Mouse (Mus musculus) layer of hippocampus, postnatal 10 days (tissue): Measurements from ENCODE around the gene Clec5a. TPM values are rescaled to one million over a fixed set of nuclear protein-coding genes. Genes with fewer than 3 reads are reported as not detected.
"Not testable (repeated sequence)": the region's sequence is repeated elsewhere in the genome, so short reads cannot be mapped to it uniquely, and the experiment has no call there.

ENCODE experiments used
- DNase-seq, 2 experiments: peaks; one replicate each; pipeline ENCODE4 v3.0.0; 2021; ENCODE audit warnings: low spot score in 2 of 2
- long read RNA-seq: library from polyadenylated mRNA; stranded (forward); transcript quantifications from one replicate; pipeline ENCODE4 v2.0.0, GENCODE M21; 2023
- total RNA-seq, 2 experiments: library from RNA; stranded (reverse); gene quantifications; 2 replicates each; pipeline ENCODE4 v1.2.3; 2021

The Clec5a gene
- under 1 TPM in 1 of 2 experiments, not detected in 1; 0.39 TPM for total RNA-seq
- long read RNA-seq = 0 reads

- DNase-seq = no peak
Observed at GRCm38 (mm10) chr6:40585645-40586044, at the start of gene Clec5a. Clec5a (minus strand) TSS chr6:40585821.

- no peak for DNase-seq
Observed at GRCm38 (mm10) chr6:40634640-40635071, 49.0 kb upstream of the Clec5a start.

GRCm38 (mm10) chr6:40628406-40629000 lies 42.9 kb upstream of the Clec5a start, which contains the start of gene Mgam:
Mgam (plus strand) TSS chr6:40628831.
- DNase-seq = no peak

GRCm38 (mm10) chr6:40626111-40626510 lies 40.5 kb upstream of the Clec5a start:
- DNase-seq = no peak

- DNase-seq = peak; percentile 76 to 85
Observed at GRCm38 (mm10) chr6:40617965-40618364, 32.3 kb upstream of the Clec5a start.

GRCm38 (mm10) chr6:40613260-40613852 lies 27.7 kb upstream of the Clec5a start, which contains the start of gene Tas2r138:
Tas2r138 (minus strand) TSS chr6:40613310.
- DNase-seq = no peak

GRCm38 (mm10) chr6:40610244-40610643 lies 24.6 kb upstream of the Clec5a start:
- DNase-seq = peak; percentile 28 to 34

- DNase-seq = peak; percentile 27 to 49
Observed at GRCm38 (mm10) chr6:40607431-40607830, 21.8 kb upstream of the Clec5a start.

GRCm38 (mm10) chr6:40598546-40598945 lies 12.9 kb upstream of the Clec5a start:
- not testable (repeated sequence) for DNase-seq

GRCm38 (mm10) chr6:40594804-40595550 lies 9.4 kb upstream of the Clec5a start:
- no peak for DNase-seq

- DNase-seq = no peak
Observed at GRCm38 (mm10) chr6:40588346-40588745, 2.7 kb upstream of the Clec5a start.

- no peak for DNase-seq
Observed at GRCm38 (mm10) chr6:40584336-40584735, 1.3 kb downstream of the Clec5a start.

GRCm38 (mm10) chr6:40576305-40576704 lies 9.3 kb downstream of the Clec5a start:
- DNase-seq = no peak

- DNase-seq = no peak
Observed at GRCm38 (mm10) chr6:40573618-40574017, 12.0 kb downstream of the Clec5a start.

GRCm38 (mm10) chr6:40569187-40569586 lies 16.4 kb downstream of the Clec5a start, which contains the start of gene Olfr460:
Olfr460 (plus strand) TSS chr6:40569487.
- no peak for DNase-seq

GRCm38 (mm10) chr6:40554950-40555349 lies 30.7 kb downstream of the Clec5a start, which contains the start of gene Olfr461:
Olfr461 (minus strand) TSS chr6:40555050.
- DNase-seq = no peak

- no peak for DNase-seq
Observed at GRCm38 (mm10) chr6:40544690-40545089, 40.9 kb downstream of the Clec5a start.

Other genes starting within 250 kb of the Clec5a start
- 10 to 100 TPM; 35.6 to 39.5 TPM for gene E330009J07Rik, start 149.7 kb downstream of the Clec5a start, total RNA-seq
- not detected for gene Wee2, start 146.7 kb downstream of the Clec5a start, total RNA-seq
- gene Ssbp1, start 114.5 kb downstream of the Clec5a start, total RNA-seq = 10 to 100 TPM; 36.9 to 37.5 TPM
- gene Tas2r137, start 94.6 kb downstream of the Clec5a start, total RNA-seq = not detected
- gene Tas2r108, start 92.3 kb downstream of the Clec5a start, total RNA-seq = not detected
- not detected for gene Prss37, start 66.3 kb downstream of the Clec5a start, total RNA-seq
- gene Olfr461, start 30.8 kb downstream of the Clec5a start, total RNA-seq = not detected
- not detected for gene Olfr460, start 16.3 kb downstream of the Clec5a start, total RNA-seq
- not detected for gene Tas2r138, start 27.5 kb upstream of the Clec5a start, total RNA-seq
- gene Mgam, start 43.0 kb upstream of the Clec5a start, total RNA-seq = 1 to 10 TPM in 1 of 2 experiments, under 1 TPM in 1; 0.62 to 1.3 TPM